Mouse (Mus musculus) CH12.LX (cell line): Measurements from ENCODE around the gene Nacc1. TPM values are rescaled to one million over a fixed set of nuclear protein-coding genes. Genes with fewer than 3 reads are reported as not detected.
A peak's percentile ranks its signal among the peaks of the same experiment; 100 is the strongest.

Experiments
- DNase-seq: peaks from one replicate; pipeline ENCODE4 v3.0.0-alpha.2; 2013; ENCODE audit errors: extremely low read depth
- H3K27ac ChIP-seq: 2 replicates; pipeline ENCODE4 v1.5.1; 2012; ENCODE audit warnings: low read depth, mild to moderate bottlenecking, control low read depth, moderate library complexity; ENCODE audit not compliant: insufficient read depth
- H3K27me3 ChIP-seq: replicated peaks from 2 replicates; pipeline ENCODE3; 2012; ENCODE audit warnings: inconsistent platforms
- H3K36me3 ChIP-seq, 2 experiments: replicated peaks in 1 of 2; 2 replicates each; pipeline versions ENCODE3 to v1.6.1; 2012; ENCODE audit warnings: inconsistent platforms in 1 of 2, low read length in 1 of 2, mild to moderate bottlenecking in 1 of 2, mixed read lengths in 1 of 2, moderate library complexity in 1 of 2; ENCODE audit not compliant: control insufficient read depth in 1 of 2, insufficient read depth in 1 of 2
- H3K4me1 ChIP-seq, 2 experiments: 2 replicates each; pipeline ENCODE4 v1.6.1; 2012; ENCODE audit warnings: inconsistent platforms in 1 of 2, moderate library complexity in 1 of 2; ENCODE audit not compliant: insufficient read depth in 2 of 2, control insufficient read depth in 1 of 2
- H3K4me2 ChIP-seq: 2 replicates; pipeline ENCODE4 v1.6.1; 2012; ENCODE audit warnings: low read depth, mild to moderate bottlenecking, control low read depth; ENCODE audit not compliant: poor library complexity, insufficient read depth, severe bottlenecking
- H3K4me3 ChIP-seq, 3 experiments: fragments of 150-350 bp in 1 of 3; sonication (generic) in 1 of 3; replicated peaks in 1 of 3; 2 replicates each; pipeline versions ENCODE3 to v1.5.1; 2011 to 2012; ENCODE audit warnings: low read depth in 2 of 3, low read length in 2 of 3, mild to moderate bottlenecking in 2 of 3, moderate library complexity in 2 of 3, control low read depth in 1 of 3, improper control_type of control experiment in 1 of 3, inconsistent platforms in 1 of 3, mixed read lengths in 1 of 3; ENCODE audit not compliant: poor library complexity in 1 of 3
- H3K79me2 ChIP-seq: replicated peaks from 2 replicates; pipeline ENCODE4 v1.6.1; 2012; ENCODE audit warnings: mild to moderate bottlenecking, moderate library complexity; ENCODE audit not compliant: control insufficient read depth, poor library complexity, insufficient read depth, severe bottlenecking; ENCODE audit errors: extremely low read depth
- H3K9ac ChIP-seq: 2 replicates; pipeline ENCODE4 v1.6.1; 2012; ENCODE audit warnings: low read depth, mild to moderate bottlenecking, control low read depth, moderate library complexity; ENCODE audit not compliant: insufficient read depth
- H3K9me3 ChIP-seq: replicated peaks from 2 replicates; pipeline ENCODE3; 2012; ENCODE audit warnings: low read length, inconsistent platforms, mixed read lengths
- EP300 ChIP-seq: IDR thresholded peaks from 2 replicates; pipeline ENCODE4 v1.6.1; 2011; ENCODE audit warnings: low read length, improper control_type of control experiment
- JUN ChIP-seq: IDR thresholded peaks from 2 replicates; pipeline ENCODE4 v1.6.1; 2011; ENCODE audit warnings: low read depth, mild to moderate bottlenecking, low read length, improper control_type of control experiment, moderate library complexity; ENCODE audit not compliant: insufficient read depth
- MYC ChIP-seq: IDR thresholded peaks from 2 replicates; pipeline ENCODE4 v1.6.1; 2011; ENCODE audit warnings: low read depth, mild to moderate bottlenecking, improper control_type of control experiment, low read length
- NELFE ChIP-seq: IDR thresholded peaks from 2 replicates; pipeline ENCODE4 v1.6.1; 2011; ENCODE audit warnings: low read depth, low read length, improper control_type of control experiment
- NRF1 ChIP-seq: IDR thresholded peaks from 2 replicates; pipeline ENCODE4 v1.6.1; 2014; ENCODE audit warnings: low read depth, mild to moderate bottlenecking, inconsistent platforms, low read length, improper control_type of control experiment, moderate library complexity
- POLR2A ChIP-seq: IDR thresholded peaks from 2 replicates; pipeline ENCODE4 v1.6.1; 2011; ENCODE audit warnings: low read depth, mild to moderate bottlenecking, improper control_type of control experiment, low read length
- dilution Hi-C: fragments of 300-500 bp; cut with MboI; formaldehyde crosslinking; loops from 2 replicates; pipeline ENCODE4 v1.14.3; 2020; ENCODE audit warnings: low sequenced_read_pairs; ENCODE audit not compliant: extremely low pct_unique_long_range_greater_than_20kb, extremely low pct_ligation_motif_present
- in situ Hi-C: fragments of 300-500 bp; cut with MboI; formaldehyde crosslinking; loops from 3 replicates; pipeline ENCODE4 v1.14.3; 2019; ENCODE audit warnings: low sequenced_read_pairs, low pct_ligation_motif_present, low pct_unique_long_range_greater_than_20kb, mixed read lengths
- polyA plus RNA-seq: library from polyadenylated mRNA; unstranded; fragments of >175 nt; gene quantifications from 2 replicates; pipeline ENCODE4 v1.2.1, GENCODE M21; 2012; ENCODE audit warnings: low read depth; ENCODE audit not compliant: insufficient read length
- total RNA-seq, 2 experiments: library from RNA; depleted of rRNA; stranded (reverse); fragments of 300-350 nt in 1 of 2; fragments of >200 nt in 1 of 2; gene quantifications; 2 replicates each; pipeline ENCODE4 v1.2.3; 2012 to 2014

The Nacc1 gene
- total and polyA plus RNA-seq, 3 experiments, result 23.3 to 84.1 (median 45.1) TPM

- peak overlapping the region; percentile 78 for H3K4me2 ChIP-seq
- H3K9me3 ChIP-seq, result no peaks in the 10 kb centered on the region
- H3K36me3 ChIP-seq, result peaks cover 0 to 22% of the 10 kb centered on the region in 2 experiments
- dilution Hi-C loops (no loop called here), in situ Hi-C loops (no loop called here)
- H3K9ac ChIP-seq, result peak overlapping the region; percentile 89
- no peak for DNase-seq
- peaks cover 2% of the 10 kb centered on the region for H3K27me3 ChIP-seq
- H3K79me2 ChIP-seq, result no peaks in the 10 kb centered on the region
- peaks cover 11 to 31% of the 10 kb centered on the region in 2 experiments for H3K4me1 ChIP-seq
- TF ChIP-seq MYC, result 0 out of 2 replicates have a peak, but pooled peaks have one; percentile 23
- TF ChIP-seq POLR2A, result peak; percentile 53
- no peak for TF ChIP-seq EP300
- 0 out of 2 replicates have a peak, but pooled peaks have one; percentile 3 for TF ChIP-seq NELFE
- TF ChIP-seq NRF1, result 0 out of 2 replicates have a peak, but pooled peaks have one; percentile 24
- peak overlapping the region; percentile 61 for H3K27ac ChIP-seq
- peak overlapping the region; percentile 57 to 85 (median 64) for H3K4me3 ChIP-seq
These were observed 49.0 kb downstream of the Nacc1 start for GRCm38 (mm10) chr8:84638555-84639161.

DNA sequence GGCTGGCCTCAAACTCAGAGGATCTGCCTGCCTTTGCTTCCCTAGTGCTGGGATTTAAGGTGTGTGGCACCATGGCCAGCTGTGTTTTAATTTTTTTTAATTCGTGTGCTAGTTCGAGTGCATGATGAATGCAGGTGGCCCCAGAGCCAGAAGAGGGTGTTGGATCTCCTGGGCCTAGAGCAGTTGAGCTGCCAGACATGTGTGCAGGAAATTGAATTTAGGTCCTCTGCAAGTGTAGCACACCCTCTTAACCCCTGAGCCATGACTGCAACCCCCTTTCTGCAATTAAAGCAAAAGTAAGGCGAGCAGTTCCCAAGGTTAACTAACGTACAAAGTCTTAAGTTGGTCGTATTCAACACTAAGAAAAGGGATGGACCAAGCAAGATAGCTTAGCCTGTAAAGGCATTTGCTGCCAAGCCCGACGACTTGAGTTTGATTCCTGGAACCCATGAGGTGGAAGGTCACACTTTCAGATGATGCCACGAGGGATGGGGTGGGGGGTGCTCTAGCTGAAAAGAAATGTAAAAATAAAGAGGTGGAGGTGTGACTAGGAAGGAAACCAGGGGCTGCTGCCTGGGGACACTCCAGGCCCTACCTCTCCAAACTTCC is 49.6 kb downstream of the Nacc1 start:
- in situ Hi-C loops, result no loop called here
- TF ChIP-seq JUN (no peak), MYC (0 out of 2 replicates have a peak, but pooled peaks have one; percentile 29)
- Histone ChIP-seq H3K36me3 (peaks cover 0 to 29% of the 10 kb centered on the region in 2 experiments), H3K9ac (peak overlapping the region; percentile 89), H3K4me2 (peak overlapping the region; percentile 78), H3K4me3 (peak overlapping the region; percentile 31 to 85 (median 64)), H3K79me2 (no peaks in the 10 kb centered on the region), H3K27ac (no peak overlapping the region; the same call in 1 of the 2 replicates), H3K9me3 (no peaks in the 10 kb centered on the region), H3K4me1 (peaks cover 11 to 29% of the 10 kb centered on the region in 2 experiments), H3K27me3 (peaks cover 2% of the 10 kb centered on the region)
- DNase-seq, result no peak
- dilution Hi-C loops, result no loop called here

- in situ Hi-C loops (no loop called here), dilution Hi-C loops (no loop called here)
- Histone ChIP-seq H3K4me1 (peaks cover 6 to 15% of the 10 kb centered on the region in 2 experiments; a peak in 2 of 4 replicates), H3K9ac (no peak overlapping the region), H3K79me2 (no peaks in the 10 kb centered on the region), H3K4me3 (no peak overlapping the region), H3K4me2 (no peak overlapping the region), H3K36me3 (peaks cover 0 to 33% of the 10 kb centered on the region in 2 experiments), H3K9me3 (peaks cover 4% of the 10 kb centered on the region), H3K27ac (no peak overlapping the region), H3K27me3 (peaks cover 2% of the 10 kb centered on the region)
- no peak for DNase-seq
- TF ChIP-seq POLR2A, result no peak
These were observed 51.5 kb downstream of the Nacc1 start for GRCm38 (mm10) chr8:84636051-84636691.
